Comparison of ENCODE assay signal across 8 mouse cellular contexts in the genomic region with DNA sequence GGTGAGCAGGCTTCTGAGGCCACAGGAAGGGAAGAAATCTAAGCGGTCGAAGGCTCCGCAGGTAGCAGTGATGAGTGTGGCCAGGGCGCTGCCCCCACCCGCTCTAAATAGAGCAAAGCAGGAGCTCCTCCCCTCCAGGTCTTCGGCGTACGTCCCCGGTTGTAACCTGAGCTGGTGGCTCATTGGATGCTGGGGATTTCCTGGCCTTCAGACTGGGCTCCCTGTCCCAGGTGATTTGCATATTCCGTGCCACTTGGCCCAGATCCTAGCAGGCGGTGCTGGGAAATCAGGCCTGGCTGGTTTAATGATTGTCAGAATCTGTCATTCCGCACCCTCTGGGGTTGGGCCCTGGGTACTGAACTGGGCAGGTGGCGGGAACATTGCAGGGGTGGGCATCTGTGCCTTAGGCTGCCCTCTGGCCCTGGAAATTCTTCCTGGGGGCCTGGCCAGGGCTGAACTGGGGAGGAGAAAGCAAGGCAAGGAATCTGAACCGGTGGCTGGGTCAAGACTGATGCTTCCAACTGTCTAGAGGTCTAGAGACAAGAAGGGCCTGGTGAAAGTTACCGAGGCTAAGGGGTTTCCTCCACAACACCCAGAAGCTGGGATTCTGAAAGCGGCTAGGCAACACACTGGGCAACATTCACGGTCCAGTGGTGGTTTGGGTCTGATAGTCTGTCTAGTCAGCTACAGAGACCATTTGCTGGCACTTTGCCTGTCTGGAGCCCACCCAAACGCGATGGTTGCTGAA. TPM values are rescaled to one million over a fixed set of nuclear protein-coding genes. Genes with fewer than 3 reads are reported as not detected.
A peak's percentile ranks its signal among the peaks of the same experiment; 100 is the strongest.
DNase-seq lines count a peak whose midpoint lies in the region; ATAC-seq and TF ChIP-seq lines count a peak whose summit lies in the region.

TSS of gene Elf3 (minus strand) at position 189 of the 748 bp plus-strand sequence.

- no peak within 1 kb of the TSS; the same call in 1 of the 2 replicates for H3K4me3 ChIP-seq in left cerebral cortex, adult 2 months
- H3K4me3 ChIP-seq in embryonic facial prominence, embryonic 12.5 days = peak within 1 kb of the TSS; percentile 20
- 0 out of 2 replicates have a peak within 1 kb of the TSS, but pooled peaks have one; percentile 13 for H3K4me3 ChIP-seq in hindbrain, postnatal 0 days (ENCODE audit: low read length)
- peak within 1 kb of the TSS; percentile 33 for H3K4me3 ChIP-seq in liver, embryonic 12.5 days
- H3K4me3 ChIP-seq in neural tube, embryonic 14.5 days (ENCODE audit: low read depth, low read length) = no peak within 1 kb of the TSS

- peaks cover 20% of the 10 kb centered on the region for H3K36me3 ChIP-seq in embryonic facial prominence, embryonic 12.5 days
- peaks cover 13% of the 10 kb centered on the region; the same call in 1 of the 2 replicates for H3K36me3 ChIP-seq in hindbrain, postnatal 0 days (ENCODE audit: insufficient read depth, low read length)
- peaks cover 20% of the 10 kb centered on the region for H3K36me3 ChIP-seq in liver, embryonic 12.5 days
- H3K36me3 ChIP-seq in neural tube, embryonic 14.5 days (ENCODE audit: control insufficient read depth, insufficient read depth, low read length) = no peaks in the 10 kb centered on the region

- H3K4me1 ChIP-seq in embryonic facial prominence, embryonic 12.5 days = peaks cover 8% of the 10 kb centered on the region
- H3K4me1 ChIP-seq in hindbrain, postnatal 0 days (ENCODE audit: insufficient read depth, low read length) = peaks cover 8% of the 10 kb centered on the region; the same call in 1 of the 2 replicates
- peaks cover 12% of the 10 kb centered on the region for H3K4me1 ChIP-seq in liver, embryonic 12.5 days
- peaks cover 6% of the 10 kb centered on the region; the same call in 1 of the 2 replicates for H3K4me1 ChIP-seq in neural tube, embryonic 14.5 days (ENCODE audit: control insufficient read depth, insufficient read depth, low read length)

- H3K27me3 ChIP-seq in embryonic facial prominence, embryonic 12.5 days = no peaks in the 10 kb centered on the region
- no peaks in the 10 kb centered on the region for H3K27me3 ChIP-seq in hindbrain, postnatal 0 days (ENCODE audit: insufficient read depth, low read length)
- peaks cover 36% of the 10 kb centered on the region for H3K27me3 ChIP-seq in liver, embryonic 12.5 days (replicated peaks)
- no peaks in the 10 kb centered on the region for H3K27me3 ChIP-seq in neural tube, embryonic 14.5 days (ENCODE audit: control insufficient read depth, insufficient read depth, low read length)

- intact Hi-C loops in left cerebral cortex, postnatal 4 days (cut with DNase I) = loop anchor here (5.0 kb wide), 1 partner anchor 86 kb away; no protein-coding TSS in a partner anchor
- intact Hi-C loops in left cerebral cortex, adult 2 months (cut with DNase I) = loop anchor here (1.0 to 2.0 kb wide), 2 partner anchors 86 to 110 kb away; no protein-coding TSS in a partner anchor

- no peak within 1 kb of the TSS for H3K27ac ChIP-seq in left cerebral cortex, adult 2 months
- H3K27ac ChIP-seq in embryonic facial prominence, embryonic 12.5 days = peak within 1 kb of the TSS; percentile 83
- H3K27ac ChIP-seq in hindbrain, postnatal 0 days = peak within 1 kb of the TSS; percentile 51; the same call in 1 of the 2 replicates
- H3K27ac ChIP-seq in liver, embryonic 12.5 days = peak within 1 kb of the TSS; percentile 55
- no peak within 1 kb of the TSS for H3K27ac ChIP-seq in neural tube, embryonic 14.5 days (ENCODE audit: low read depth, low read length)

- 5% methylated on average over 19 of the region's 19 CpGs for WGBS in embryonic facial prominence, embryonic 12.5 days
- 11% methylated on average over 19 of the region's 19 CpGs for WGBS in hindbrain, postnatal 0 days
- 30% methylated on average over 19 of the region's 19 CpGs for WGBS in liver, embryonic 12.5 days (ENCODE audit: insufficient replicate concordance)
- WGBS in neural tube, embryonic 14.5 days = 6% methylated on average over 19 of the region's 19 CpGs

- ATAC-seq in embryonic facial prominence, embryonic 12.5 days (ENCODE audit: insufficient number of reproducible peaks, insufficient read depth, low FRiP score, low TSS enrichment) = peak; percentile 69
- ATAC-seq in hindbrain, postnatal 0 days = peak; percentile 58
- peak; percentile 76 for ATAC-seq in liver, embryonic 12.5 days
- peak; percentile 44; the same call in 1 of the 2 replicates for ATAC-seq in neural tube, embryonic 14.5 days (ENCODE audit: low read depth)
- ATAC-seq in frontal cortex, adult (ENCODE audit: low TSS enrichment) = no peak

- TF ChIP-seq CTCF in left cerebral cortex, adult 2 months (IDR thresholded peaks at IDR 0.05) = no peak
- no peak for TF ChIP-seq CTCF in hindbrain, postnatal 0 days (IDR thresholded peaks at IDR 0.05; ENCODE audit: low read depth)

- DNase-seq in left cerebral cortex, postnatal 4 days = peak; percentile 63
- no peak for DNase-seq in left cerebral cortex, adult 2 months (ENCODE audit: extremely low spot score in 1 of 2, low spot score in 2 of 2)
- peak; percentile 63 for DNase-seq in hindbrain, postnatal 0 days (ENCODE audit: low spot score)
- no peak for DNase-seq in layer of hippocampus, adult 8-10 months (ENCODE audit: low spot score in 2 of 2)

- peak within 1 kb of the TSS; percentile 48 for H3K4me2 ChIP-seq in embryonic facial prominence, embryonic 12.5 days (replicated peaks)
- peak within 1 kb of the TSS; percentile 41 for H3K4me2 ChIP-seq in hindbrain, postnatal 0 days (ENCODE audit: low read depth, low read length)
- H3K4me2 ChIP-seq in liver, embryonic 12.5 days = peak within 1 kb of the TSS; percentile 71
- H3K4me2 ChIP-seq in neural tube, embryonic 14.5 days (ENCODE audit: low read depth, low read length) = peak within 1 kb of the TSS; percentile 42; the same call in 1 of the 2 replicates

- H3K9ac ChIP-seq in embryonic facial prominence, embryonic 12.5 days = peak within 1 kb of the TSS; percentile 42
- H3K9ac ChIP-seq in hindbrain, postnatal 0 days (replicated peaks; ENCODE audit: low read length) = 0 out of 2 replicates have a peak within 1 kb of the TSS, but pooled peaks have one; percentile 28
- H3K9ac ChIP-seq in liver, embryonic 12.5 days = peak within 1 kb of the TSS; percentile 56; the same call in 1 of the 2 replicates
- no peak within 1 kb of the TSS for H3K9ac ChIP-seq in neural tube, embryonic 14.5 days (replicated peaks; ENCODE audit: low read depth, low read length)

- H3K9me3 ChIP-seq in embryonic facial prominence, embryonic 12.5 days = no peaks in the 10 kb centered on the region
- H3K9me3 ChIP-seq in hindbrain, postnatal 0 days (ENCODE audit: low read length) = no peaks in the 10 kb centered on the region
- H3K9me3 ChIP-seq in liver, embryonic 12.5 days (replicated peaks) = no peaks in the 10 kb centered on the region
- no peaks in the 10 kb centered on the region for H3K9me3 ChIP-seq in neural tube, embryonic 14.5 days (ENCODE audit: control insufficient read depth, low read length)

RNA-seq across cellular contexts. Expression of gene Elf3, which starts in this region (rescaled TPM):
- total RNA-seq in left cerebral cortex, postnatal 4 days (2021) = under 1 TPM in 1 of 2 experiments, not detected in 1; 0.24 TPM
- not detected for total RNA-seq in left cerebral cortex, adult 2 months (2021)
- polyA plus RNA-seq in embryonic facial prominence, embryonic 12.5 days (2016; fragmentation: Nextera tagmentation; extraction: Ambion mirVana) = 5.5 and 6.6 TPM in 2 replicates
- 0.10 TPM in 1 of 2 replicates, not detected in the other for total RNA-seq in hindbrain, postnatal 0 days (2014; rRNA removed)
- 0.42 and 0.54 TPM in 2 replicates for polyA plus RNA-seq in hindbrain, postnatal 0 days (2015; fragmentation: Nextera tagmentation; extraction: Ambion mirVana)
- 1.1 and 1.8 TPM in 2 replicates for polyA plus RNA-seq in liver, embryonic 12.5 days (2016; fragmentation: Nextera tagmentation; extraction: Ambion mirVana)
- 0.27 and 0.35 TPM in 2 replicates for polyA plus RNA-seq in neural tube, embryonic 14.5 days (2014; fragmentation: Nextera tagmentation; extraction: Ambion mirVana)
- not detected for total RNA-seq in layer of hippocampus, adult 8-10 months (2022)

Comparison
In these comparisons a context has a peak if more than half of its experiments do, and no peak if none do; other contexts are left out.
1. Peak in DNase-seq in left cerebral cortex, postnatal 4 days; RNA of the gene not detected or under 1 TPM.
2. Peak in DNase-seq, ATAC-seq, H3K4me3 ChIP-seq, H3K27ac ChIP-seq, H3K9ac ChIP-seq and H3K4me2 ChIP-seq in hindbrain, postnatal 0 days; RNA of the gene not detected or under 1 TPM.
3. Peak in ATAC-seq and H3K4me2 ChIP-seq in neural tube, embryonic 14.5 days; RNA of the gene not detected or under 1 TPM.
4. H3K27ac ChIP-seq: peak in embryonic facial prominence, embryonic 12.5 days (single experiment) and liver, embryonic 12.5 days (single experiment); none in left cerebral cortex, adult 2 months (single experiment) and neural tube, embryonic 14.5 days (single experiment).
5. H3K4me3 ChIP-seq: peak in embryonic facial prominence, embryonic 12.5 days (single experiment) and liver, embryonic 12.5 days (single experiment); none in left cerebral cortex, adult 2 months (single experiment) and neural tube, embryonic 14.5 days (single experiment).
6. Peak in every context shown above with its lines, with median percentiles within 50 percentile points of each other: H3K4me2 ChIP-seq.